Mouse (Mus musculus): Measurements from ENCODE around the gene Grid2. TPM values are rescaled to one million over a fixed set of nuclear protein-coding genes. Genes with fewer than 3 reads are reported as not detected.

Grid2 gene
- polyA plus RNA-seq, 1 experiment, result 0.06 TPM

- H3K36me3 ChIP-seq (ENCODE audit: control insufficient read depth, insufficient read depth, low read length), result no peaks in the 10 kb centered on the region
- no peak overlapping the region for H3K4me3 ChIP-seq (ENCODE audit: control insufficient read depth, low read depth, low read length)
- TF ChIP-seq POLR2A (IDR thresholded peaks at IDR 0.05; ENCODE audit: control insufficient read depth, low read depth, low read length), result no peak
- no peak for TF ChIP-seq CTCF (IDR thresholded peaks at IDR 0.05; ENCODE audit: control insufficient read depth, insufficient read depth, insufficient replicate concordance, low read depth, low read length)
- no peaks in the 10 kb centered on the region for H3K4me1 ChIP-seq (ENCODE audit: control insufficient read depth, insufficient read depth, low read length)
- no peaks in the 10 kb centered on the region for H3K27me3 ChIP-seq (ENCODE audit: control insufficient read depth, insufficient read depth, low read length)
- no peak overlapping the region for H3K27ac ChIP-seq (ENCODE audit: control insufficient read depth, insufficient read depth, low read depth, low read length)
Measured at GRCm38 (mm10) chr6:63820236-63820635, 564.6 kb downstream of the Grid2 start.

GRCm38 (mm10) chr6:63862628-63863027 lies 607.0 kb downstream of the Grid2 start:
- TF ChIP-seq CTCF (IDR thresholded peaks at IDR 0.05; ENCODE audit: control insufficient read depth, insufficient read depth, insufficient replicate concordance, low read depth, low read length) (no peak), POLR2A (IDR thresholded peaks at IDR 0.05; ENCODE audit: control insufficient read depth, low read depth, low read length) (no peak)
- no peaks in the 10 kb centered on the region for H3K36me3 ChIP-seq (ENCODE audit: control insufficient read depth, insufficient read depth, low read length)
- no peak overlapping the region for H3K4me3 ChIP-seq (ENCODE audit: control insufficient read depth, low read depth, low read length)
- H3K27me3 ChIP-seq (ENCODE audit: control insufficient read depth, insufficient read depth, low read length), result no peaks in the 10 kb centered on the region
- no peak overlapping the region for H3K27ac ChIP-seq (ENCODE audit: control insufficient read depth, insufficient read depth, low read depth, low read length)
- no peaks in the 10 kb centered on the region for H3K4me1 ChIP-seq (ENCODE audit: control insufficient read depth, insufficient read depth, low read length)

DNA sequence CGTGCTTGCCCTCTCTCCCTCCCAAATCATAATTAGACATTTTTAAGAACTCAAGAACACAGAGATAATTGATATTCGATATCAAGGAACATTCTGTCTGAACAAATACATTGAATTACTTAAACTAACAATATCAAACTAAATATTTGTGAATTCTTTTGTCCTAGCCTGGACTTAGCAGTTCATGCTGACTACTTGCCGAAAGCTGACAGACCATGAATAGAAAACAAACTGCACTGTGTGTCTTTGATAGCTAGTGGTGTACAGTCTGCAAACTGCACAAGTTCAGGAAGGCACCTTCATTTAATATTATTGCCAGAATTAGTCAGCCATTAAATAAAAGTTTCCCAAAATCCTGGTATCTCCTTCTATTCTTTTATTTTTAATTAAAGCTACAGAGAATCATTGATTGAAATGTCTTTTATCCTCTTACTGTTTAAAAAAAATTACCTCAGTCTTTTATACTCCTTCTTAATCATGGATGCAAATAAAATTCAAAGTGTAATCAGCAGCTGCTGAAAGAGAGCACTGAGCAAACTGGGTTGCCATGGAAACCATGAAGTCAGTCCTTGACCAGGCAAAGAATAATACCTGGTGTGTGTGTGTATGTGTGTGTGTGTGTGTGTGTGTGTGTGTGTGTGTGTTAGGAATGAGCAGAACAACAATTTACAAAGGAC lies 621.5 kb downstream of the Grid2 start:
- Histone ChIP-seq H3K27me3 (ENCODE audit: control insufficient read depth, insufficient read depth, low read length) (no peaks in the 10 kb centered on the region), H3K36me3 (ENCODE audit: control insufficient read depth, insufficient read depth, low read length) (no peaks in the 10 kb centered on the region), H3K4me3 (ENCODE audit: control insufficient read depth, low read depth, low read length) (no peak overlapping the region), H3K27ac (ENCODE audit: control insufficient read depth, insufficient read depth, low read depth, low read length) (no peak overlapping the region), H3K4me1 (ENCODE audit: control insufficient read depth, insufficient read depth, low read length) (no peaks in the 10 kb centered on the region)
- TF ChIP-seq CTCF (IDR thresholded peaks at IDR 0.05; ENCODE audit: control insufficient read depth, insufficient read depth, insufficient replicate concordance, low read depth, low read length), result no peak
- no peak for TF ChIP-seq POLR2A (IDR thresholded peaks at IDR 0.05; ENCODE audit: control insufficient read depth, low read depth, low read length)

DNA sequence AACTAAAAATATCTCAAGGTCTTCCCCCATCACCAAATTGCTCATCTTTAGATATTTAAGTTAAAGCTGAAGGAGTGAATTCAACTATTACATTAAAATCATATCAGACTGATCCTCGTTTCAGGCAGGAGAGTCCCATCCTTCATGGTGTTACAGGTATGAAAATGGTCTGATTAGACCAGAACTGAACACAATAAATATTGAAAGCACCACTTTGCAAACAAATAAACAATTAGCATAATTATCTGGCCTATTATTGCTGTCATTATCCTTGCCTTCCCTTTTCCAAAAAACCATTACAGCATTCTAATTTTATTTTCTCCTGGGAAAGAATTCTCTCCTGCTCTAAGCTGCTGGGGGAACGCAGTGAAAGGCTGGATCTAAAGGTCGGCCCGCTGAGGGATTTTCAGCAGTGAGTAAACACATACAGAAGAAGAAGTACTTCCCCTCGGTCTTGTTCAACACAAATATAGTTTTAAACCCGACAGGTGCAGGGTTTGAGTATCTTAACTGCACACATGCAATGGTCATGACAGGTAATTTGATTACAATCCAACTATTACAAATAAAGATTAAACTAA lies 622.2 kb downstream of the Grid2 start:
- H3K4me3 ChIP-seq (ENCODE audit: control insufficient read depth, low read depth, low read length), result no peak overlapping the region
- H3K4me1 ChIP-seq (ENCODE audit: control insufficient read depth, insufficient read depth, low read length), result no peaks in the 10 kb centered on the region
- no peaks in the 10 kb centered on the region for H3K36me3 ChIP-seq (ENCODE audit: control insufficient read depth, insufficient read depth, low read length)
- TF ChIP-seq CTCF (IDR thresholded peaks at IDR 0.05; ENCODE audit: control insufficient read depth, insufficient read depth, insufficient replicate concordance, low read depth, low read length) (no peak), POLR2A (IDR thresholded peaks at IDR 0.05; ENCODE audit: control insufficient read depth, low read depth, low read length) (no peak)
- H3K27ac ChIP-seq (ENCODE audit: control insufficient read depth, insufficient read depth, low read depth, low read length), result no peak overlapping the region
- no peaks in the 10 kb centered on the region for H3K27me3 ChIP-seq (ENCODE audit: control insufficient read depth, insufficient read depth, low read length)

GRCm38 (mm10) chr6:63894714-63895113 lies 639.0 kb downstream of the Grid2 start:
- Histone ChIP-seq H3K27me3 (ENCODE audit: control insufficient read depth, insufficient read depth, low read length) (no peaks in the 10 kb centered on the region), H3K27ac (ENCODE audit: control insufficient read depth, insufficient read depth, low read depth, low read length) (no peak overlapping the region), H3K36me3 (ENCODE audit: control insufficient read depth, insufficient read depth, low read length) (no peaks in the 10 kb centered on the region), H3K4me1 (ENCODE audit: control insufficient read depth, insufficient read depth, low read length) (no peaks in the 10 kb centered on the region), H3K4me3 (ENCODE audit: control insufficient read depth, low read depth, low read length) (no peak overlapping the region)
- no peak for TF ChIP-seq POLR2A (IDR thresholded peaks at IDR 0.05; ENCODE audit: control insufficient read depth, low read depth, low read length)
- no peak for TF ChIP-seq CTCF (IDR thresholded peaks at IDR 0.05; ENCODE audit: control insufficient read depth, insufficient read depth, insufficient replicate concordance, low read depth, low read length)

- Histone ChIP-seq H3K27me3 (ENCODE audit: control insufficient read depth, insufficient read depth, low read length) (no peaks in the 10 kb centered on the region), H3K27ac (ENCODE audit: control insufficient read depth, insufficient read depth, low read depth, low read length) (no peak overlapping the region), H3K4me1 (ENCODE audit: control insufficient read depth, insufficient read depth, low read length) (no peaks in the 10 kb centered on the region), H3K4me3 (ENCODE audit: control insufficient read depth, low read depth, low read length) (no peak overlapping the region), H3K36me3 (ENCODE audit: control insufficient read depth, insufficient read depth, low read length) (no peaks in the 10 kb centered on the region)
- TF ChIP-seq POLR2A (IDR thresholded peaks at IDR 0.05; ENCODE audit: control insufficient read depth, low read depth, low read length) (no peak), CTCF (IDR thresholded peaks at IDR 0.05; ENCODE audit: control insufficient read depth, insufficient read depth, insufficient replicate concordance, low read depth, low read length) (no peak)
Measured at GRCm38 (mm10) chr6:63898171-63898570, 642.5 kb downstream of the Grid2 start.

DNA sequence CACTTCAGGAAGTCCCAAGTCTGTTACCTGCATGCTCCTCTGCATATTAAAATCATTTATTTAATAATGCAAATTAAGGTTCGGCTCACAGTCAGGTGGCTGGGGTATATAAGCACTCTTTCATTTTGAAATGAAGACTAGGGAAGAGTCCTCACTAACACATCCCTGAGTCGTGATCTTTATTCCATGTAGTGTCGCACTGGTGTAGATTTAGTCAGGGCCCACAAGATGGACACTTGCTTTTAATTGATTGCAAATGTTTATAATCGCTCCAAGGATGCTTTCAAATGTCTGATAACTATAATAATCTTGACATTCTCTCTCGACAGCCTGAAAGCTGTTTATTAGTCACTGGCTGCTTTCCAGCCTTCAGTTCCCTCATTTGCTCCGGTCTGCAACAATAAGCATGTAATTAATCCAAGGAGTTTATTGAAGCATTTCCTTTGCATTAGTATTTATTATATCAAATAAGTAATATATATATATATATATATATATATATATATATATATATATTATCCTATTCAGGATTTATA lies 661.4 kb downstream of the Grid2 start:
- Histone ChIP-seq H3K4me1 (ENCODE audit: control insufficient read depth, insufficient read depth, low read length) (no peaks in the 10 kb centered on the region), H3K27ac (ENCODE audit: control insufficient read depth, insufficient read depth, low read depth, low read length) (no peak overlapping the region), H3K27me3 (ENCODE audit: control insufficient read depth, insufficient read depth, low read length) (no peaks in the 10 kb centered on the region), H3K4me3 (ENCODE audit: control insufficient read depth, low read depth, low read length) (no peak overlapping the region), H3K36me3 (ENCODE audit: control insufficient read depth, insufficient read depth, low read length) (no peaks in the 10 kb centered on the region)
- TF ChIP-seq CTCF (IDR thresholded peaks at IDR 0.05; ENCODE audit: control insufficient read depth, insufficient read depth, insufficient replicate concordance, low read depth, low read length) (no peak), POLR2A (IDR thresholded peaks at IDR 0.05; ENCODE audit: control insufficient read depth, low read depth, low read length) (no peak)
